ENCODE assay signal across 8 mouse cellular contexts in the genomic region with DNA sequence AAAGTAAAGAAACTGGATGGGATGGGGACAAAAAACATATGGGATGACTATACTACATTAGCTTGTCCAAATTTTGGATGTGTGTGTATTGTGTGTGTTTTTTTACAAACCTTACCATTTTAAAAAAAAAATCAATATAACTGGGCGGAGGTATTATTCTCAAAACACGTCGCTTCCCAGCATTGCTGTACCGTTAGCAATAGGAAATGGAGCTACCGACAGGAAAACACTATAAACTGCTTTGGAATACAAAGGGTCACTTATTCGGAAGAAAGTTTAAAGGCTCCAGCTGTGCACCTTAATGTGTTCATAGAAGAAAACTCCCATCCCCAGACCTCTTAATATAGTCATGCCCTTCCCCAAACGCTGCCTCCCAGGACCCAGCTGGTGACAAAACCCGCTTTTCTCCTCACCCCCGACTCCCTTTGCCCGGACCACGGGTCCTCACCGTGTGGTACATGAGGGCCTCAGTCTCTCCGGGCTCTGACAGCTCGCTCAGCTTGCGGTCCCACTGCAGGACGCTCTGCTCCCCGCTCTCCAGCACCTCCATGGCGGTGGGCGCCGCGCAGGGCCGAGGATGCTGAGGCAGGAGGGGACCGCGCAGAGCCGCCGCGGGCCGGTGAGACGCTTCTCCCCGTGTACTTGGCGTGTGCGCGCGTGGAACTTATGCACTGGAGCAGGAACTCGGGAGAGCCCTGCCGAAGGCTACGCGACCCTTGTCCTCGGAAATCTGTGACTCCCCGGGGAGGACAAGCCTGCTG. TPM values are rescaled to one million over a fixed set of nuclear protein-coding genes. Genes with fewer than 3 reads are reported as not detected.
DNase-seq lines count a peak whose midpoint lies in the region; ATAC-seq and TF ChIP-seq lines count a peak whose summit lies in the region.

No protein-coding gene starts in this region.

- no peaks in the 10 kb centered on the region for H3K27me3 ChIP-seq in hindbrain, embryonic 12.5 days
- no peaks in the 10 kb centered on the region for H3K27me3 ChIP-seq in liver, postnatal 0 days (ENCODE audit: insufficient read depth, low read length)
- no peaks in the 10 kb centered on the region for H3K27me3 ChIP-seq in splenic B cell, adult 2 months (ENCODE audit: control insufficient read depth, insufficient read depth, low read length, poor library complexity, severe bottlenecking)

- no peak for TF ChIP-seq CTCF in embryonic fibroblast, embryonic 13.5 days (IDR thresholded peaks at IDR 0.05; ENCODE audit: borderline replicate concordance, insufficient read depth, low read length)
- no peak for TF ChIP-seq CTCF in liver, postnatal 0 days (IDR thresholded peaks at IDR 0.05; ENCODE audit: low read depth)

- H3K4me2 ChIP-seq in hindbrain, embryonic 12.5 days (replicated peaks): peak overlapping the region; percentile 82
- peak overlapping the region; percentile 87 for H3K4me2 ChIP-seq in liver, postnatal 0 days (ENCODE audit: low read depth, low read length)

- peak; percentile 32 to 33 for DNase-seq in layer of hippocampus, postnatal 25 days (ENCODE audit: extremely low spot score in 1 of 2, low spot score in 1 of 2)
- DNase-seq in layer of hippocampus, adult 18-20 months (ENCODE audit: low spot score in 2 of 2): no peak
- no peak for DNase-seq in liver, postnatal 0 days
- DNase-seq in splenic B cell, adult 2 months (ENCODE audit: low read depth, low spot score): peak; percentile 38
- no peak for DNase-seq in urinary bladder, adult 18-20 months (ENCODE audit: low spot score in 2 of 2)

- peak overlapping the region; percentile 82 for H3K27ac ChIP-seq in embryonic fibroblast, embryonic 13.5 days (ENCODE audit: insufficient read depth, low read length)
- peak overlapping the region; percentile 62 for H3K27ac ChIP-seq in hindbrain, embryonic 12.5 days
- peak overlapping the region; percentile 77 for H3K27ac ChIP-seq in liver, postnatal 0 days (ENCODE audit: low read depth)

- H3K36me3 ChIP-seq in hindbrain, embryonic 12.5 days: no peaks in the 10 kb centered on the region
- no peaks in the 10 kb centered on the region; the same call in 1 of the 2 replicates for H3K36me3 ChIP-seq in liver, postnatal 0 days (replicated peaks; ENCODE audit: insufficient read depth, low read length)
- no peaks in the 10 kb centered on the region for H3K36me3 ChIP-seq in splenic B cell, adult 2 months (ENCODE audit: control insufficient read depth, insufficient read depth, low read length, poor library complexity, severe bottlenecking)

- ATAC-seq in activated CD4-positive, CD25-positive, alpha-beta regulatory T cell, adult 4 months: peak; percentile 8
- peak; percentile 74 for ATAC-seq in hindbrain, embryonic 12.5 days (ENCODE audit: low FRiP score)
- peak; percentile 38 for ATAC-seq in liver, postnatal 0 days

- WGBS in hindbrain, embryonic 12.5 days: under 1% methylated on average over 40 of the region's 40 CpGs
- under 1% methylated on average over 40 of the region's 40 CpGs for WGBS in liver, postnatal 0 days (ENCODE audit: insufficient replicate concordance)

- H3K9ac ChIP-seq in hindbrain, embryonic 12.5 days: peak overlapping the region; percentile 68
- peak overlapping the region; percentile 79 for H3K9ac ChIP-seq in liver, postnatal 0 days (replicated peaks)

- no peaks in the 10 kb centered on the region for H3K9me3 ChIP-seq in hindbrain, embryonic 12.5 days (replicated peaks)
- H3K9me3 ChIP-seq in liver, postnatal 0 days (ENCODE audit: low read length): no peaks in the 10 kb centered on the region

- H3K4me3 ChIP-seq in embryonic fibroblast, embryonic 13.5 days (ENCODE audit: insufficient read depth, low read length): peak overlapping the region; percentile 79
- H3K4me3 ChIP-seq in hindbrain, embryonic 12.5 days: peak overlapping the region; percentile 65
- peak overlapping the region; percentile 69 for H3K4me3 ChIP-seq in liver, postnatal 0 days (ENCODE audit: low read depth, low read length)

- no peak for TF ChIP-seq EP300 in liver, postnatal 0 days (IDR thresholded peaks at IDR 0.05; ENCODE audit: low read depth)

- TF ChIP-seq POLR2A in embryonic fibroblast, embryonic 13.5 days (IDR thresholded peaks at IDR 0.05; ENCODE audit: low read depth, low read length): no peak

- 0 out of 2 replicates have a peak, but pooled peaks cover 4% of the 10 kb centered on the region for H3K4me1 ChIP-seq in embryonic fibroblast, embryonic 13.5 days (ENCODE audit: control insufficient read depth, insufficient read depth, low read length)
- peaks cover 14% of the 10 kb centered on the region for H3K4me1 ChIP-seq in hindbrain, embryonic 12.5 days
- peaks cover 14% of the 10 kb centered on the region for H3K4me1 ChIP-seq in liver, postnatal 0 days (ENCODE audit: insufficient read depth)

RNA-seq across cellular contexts. Expression of gene Creb3l2, which starts 0.5 kb away (rescaled TPM):
- total RNA-seq in layer of hippocampus, postnatal 25 days (2021): 10 to 100 TPM in 1 of 2 experiments, 1 to 10 TPM in 1; 8.8 to 10.3 TPM
- 1 to 10 TPM; 9.3 to 9.4 TPM for total RNA-seq in layer of hippocampus, adult 18-20 months (2021)
- 1 to 10 TPM; 3.0 to 3.6 TPM for polyA plus RNA-seq in activated CD4-positive, CD25-positive, alpha-beta regulatory T cell, adult 4 months (2017; shearing (Covaris generic))
- polyA plus RNA-seq in embryonic fibroblast, embryonic 13.5 days (2011; ENCODE audit: insufficient read length, low read depth, missing spikeins): 55.0 and 62.8 TPM in 2 replicates
- 14.9 and 16.7 TPM in 2 replicates for polyA plus RNA-seq in hindbrain, embryonic 12.5 days (2016; fragmentation: Nextera tagmentation; extraction: Ambion mirVana)
- polyA plus RNA-seq in liver, postnatal 0 days (2015; fragmentation: Nextera tagmentation; extraction: Ambion mirVana): 2.1 TPM in 2 replicates

Comparison
In these comparisons a context has a peak if more than half of its experiments do, and no peak if none do; other contexts are left out.
1. DNase-seq: peak in layer of hippocampus, postnatal 25 days (2 of 2) and splenic B cell, adult 2 months (single experiment); none in layer of hippocampus, adult 18-20 months (0 of 2), liver, postnatal 0 days (single experiment) and urinary bladder, adult 18-20 months (0 of 2).
2. ATAC-seq: peak in every context shown above with its lines; median percentile 74 in hindbrain, embryonic 12.5 days; 38 in liver, postnatal 0 days; 8 in activated CD4-positive, CD25-positive, alpha-beta regulatory T cell, adult 4 months.
3. Peak in every context shown above with its lines, with median percentiles within 50 percentile points of each other: H3K27ac ChIP-seq and H3K4me3 ChIP-seq.